Mouse (Mus musculus) embryo, embryonic 11.5 days (tissue): ENCODE measurements around the gene Rabgap1.

ENCODE experiments used
- DNase-seq: peaks from one replicate; pipeline ENCODE4 v3.0.0-alpha.2; 2012; ENCODE audit warnings: low read depth, low spot score

Rabgap1 gene

DNA sequence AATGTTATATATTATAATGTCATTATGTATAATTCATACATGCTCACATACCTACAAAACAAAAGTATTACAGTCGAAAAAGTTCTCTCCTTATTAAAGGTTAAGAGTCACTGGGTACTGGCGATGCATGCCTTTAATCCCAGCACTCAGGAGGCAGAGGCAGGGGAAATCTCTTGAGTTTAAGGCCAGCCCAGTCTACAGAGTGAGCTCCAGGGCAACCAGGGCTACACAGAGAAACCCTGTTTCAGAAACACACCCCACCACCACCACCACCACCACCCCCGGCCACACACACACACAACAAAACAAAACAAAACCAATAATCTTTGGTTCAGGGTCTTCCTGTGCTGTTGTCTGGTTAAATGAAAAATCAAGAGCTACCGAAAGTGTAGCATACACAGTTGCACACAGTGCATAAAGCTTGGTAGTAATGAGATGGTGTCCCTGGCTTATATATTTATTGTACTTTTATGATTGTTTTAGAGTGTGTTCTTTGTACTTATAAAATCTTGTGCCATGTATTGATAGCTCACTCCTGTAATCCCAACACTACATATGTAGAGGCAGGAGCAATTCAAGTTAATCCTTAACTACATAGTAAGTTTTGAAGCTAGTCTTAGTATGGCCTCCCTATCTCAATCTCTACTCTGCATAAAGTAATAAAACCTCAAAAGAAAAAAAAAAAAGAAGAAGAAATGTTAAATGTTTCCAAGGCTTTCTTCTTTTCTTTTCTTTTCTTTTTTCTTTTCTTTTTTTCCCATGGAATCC is 68.2 kb downstream of the Rabgap1 start:
- DNase-seq = no peak

DNA sequence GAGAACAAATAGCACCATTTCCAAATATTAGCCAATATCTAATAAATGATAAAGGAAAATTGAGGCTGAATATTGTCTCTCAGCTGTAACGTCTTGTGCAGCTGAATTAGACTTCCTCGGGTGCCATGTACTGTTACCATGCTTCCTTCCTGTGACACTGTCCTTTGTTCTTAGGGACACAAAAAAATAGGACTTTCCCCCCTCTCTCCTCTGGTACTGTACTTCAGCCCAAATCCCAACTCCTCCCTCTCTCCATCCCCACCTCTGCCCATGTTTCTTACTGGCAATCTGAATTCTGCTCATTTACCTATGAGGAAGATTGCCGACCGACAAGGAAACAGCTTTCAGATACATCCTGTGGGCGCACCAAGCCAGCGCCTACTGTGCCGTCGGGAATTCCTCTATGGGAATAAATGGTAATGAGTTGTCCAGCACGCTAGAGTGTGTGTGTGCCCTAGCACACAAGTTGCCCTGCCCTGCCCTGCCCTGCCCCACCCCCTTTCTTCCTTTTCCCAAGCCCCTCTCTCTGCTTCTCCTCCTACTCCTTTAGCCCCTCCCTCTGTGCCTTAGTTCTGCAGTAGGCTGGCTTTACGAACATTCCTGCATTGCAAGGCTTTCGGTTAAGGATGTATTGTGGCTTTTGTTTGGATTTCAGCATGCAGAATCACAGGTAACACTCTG is 73.1 kb downstream of the Rabgap1 start, which contains the start of gene Gpr21:
Gene Gpr21 (plus strand): TSS at position 303 of the 681 bp plus-strand sequence.
- peak; percentile 7 for DNase-seq

DNA sequence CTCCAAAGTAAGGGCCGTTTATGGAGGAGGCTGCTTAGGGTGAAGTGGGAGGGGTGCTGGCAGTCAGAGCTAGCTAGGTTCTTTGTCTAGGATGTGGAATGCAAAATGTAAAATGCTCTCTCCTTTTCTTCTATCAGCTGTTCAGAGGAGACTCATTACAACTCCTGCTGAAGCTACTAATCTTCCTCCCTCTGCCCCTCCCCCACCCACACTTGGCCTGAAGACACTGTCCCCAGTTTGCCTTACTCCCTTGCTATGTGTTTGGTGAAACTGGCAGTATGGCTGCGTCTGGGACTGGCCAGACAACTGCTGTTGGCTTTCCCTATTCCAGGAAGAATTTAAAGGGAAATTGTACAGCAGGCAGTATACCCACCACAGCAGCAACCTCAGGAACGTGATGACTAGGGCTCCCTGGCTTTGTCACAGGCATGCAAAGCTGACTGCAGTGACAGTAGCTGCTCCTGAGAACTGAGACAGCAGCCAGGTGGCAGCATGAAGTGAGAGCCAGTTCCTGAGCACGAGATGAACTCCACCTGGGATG is 73.9 kb downstream of the Rabgap1 start:
- no peak for DNase-seq

DNA sequence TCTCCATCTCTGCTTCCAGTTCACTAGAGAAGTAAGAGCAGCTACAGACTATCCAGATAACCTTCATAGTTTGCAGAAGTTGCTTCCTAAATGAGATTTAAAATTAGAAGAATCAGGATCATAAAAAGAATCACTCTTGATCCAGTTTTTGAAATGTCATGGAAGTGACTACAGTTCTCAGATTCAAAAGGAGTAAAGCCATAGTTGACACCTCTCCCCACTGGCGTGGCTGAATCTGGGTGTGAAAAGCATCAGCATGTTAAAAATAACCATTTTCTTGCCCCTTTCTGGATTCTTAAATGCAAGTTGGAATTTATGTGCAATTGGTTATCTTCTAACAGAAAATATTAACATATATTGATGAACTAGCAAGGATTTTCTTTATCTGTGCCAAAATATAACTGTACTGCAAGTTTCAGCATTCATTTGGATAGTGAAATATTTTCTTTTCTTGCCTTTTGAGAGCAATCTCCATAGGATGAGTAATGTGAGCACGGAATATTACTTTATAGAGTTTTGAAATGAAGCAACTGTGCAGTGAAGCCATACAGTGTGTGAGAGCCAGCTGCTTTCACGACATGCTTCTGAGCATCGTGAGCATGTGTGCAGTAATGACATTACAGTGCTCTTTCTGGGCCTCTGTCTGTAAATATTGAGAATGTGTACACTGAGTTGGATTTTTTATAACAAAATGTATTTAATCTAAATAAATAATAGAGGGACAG is 75.6 kb downstream of the Rabgap1 start:
- DNase-seq = no peak

DNA sequence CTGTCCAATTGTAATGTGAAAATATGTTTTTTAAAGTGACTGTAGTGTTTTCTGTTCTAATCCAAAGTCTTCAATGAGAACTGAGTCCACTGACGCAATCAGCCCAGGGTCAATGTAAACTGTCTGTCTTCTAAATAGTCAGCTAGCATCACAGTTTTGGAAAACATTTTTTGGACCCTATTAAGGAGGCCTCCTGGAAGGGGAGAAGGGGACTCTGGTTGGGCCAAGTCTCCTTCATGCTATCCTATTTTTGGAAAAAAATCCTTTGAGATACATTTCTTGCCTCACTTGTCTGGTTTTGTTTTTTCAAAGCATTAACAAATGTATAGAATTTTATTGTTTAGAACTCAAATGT is 76.2 kb downstream of the Rabgap1 start:
- no peak for DNase-seq

DNA sequence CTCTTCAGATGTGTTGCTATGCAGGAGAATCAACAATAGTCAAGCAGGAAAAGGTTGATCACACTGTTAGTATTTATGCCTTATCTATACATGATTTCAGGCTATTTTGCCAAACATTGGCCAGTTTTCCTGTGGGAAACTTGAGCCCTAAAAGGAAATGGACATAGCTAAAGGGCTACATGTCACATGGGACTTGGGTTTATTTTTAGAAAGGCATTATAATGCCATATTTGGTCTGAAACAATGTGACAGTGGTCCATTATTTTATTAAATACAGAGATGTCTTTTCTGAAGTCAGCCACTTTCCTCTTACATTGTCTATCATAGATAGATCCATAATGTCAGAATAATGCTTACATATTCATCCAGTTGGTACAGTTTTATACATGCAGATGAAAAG is 84.5 kb downstream of the Rabgap1 start:
- DNase-seq = no peak

DNA sequence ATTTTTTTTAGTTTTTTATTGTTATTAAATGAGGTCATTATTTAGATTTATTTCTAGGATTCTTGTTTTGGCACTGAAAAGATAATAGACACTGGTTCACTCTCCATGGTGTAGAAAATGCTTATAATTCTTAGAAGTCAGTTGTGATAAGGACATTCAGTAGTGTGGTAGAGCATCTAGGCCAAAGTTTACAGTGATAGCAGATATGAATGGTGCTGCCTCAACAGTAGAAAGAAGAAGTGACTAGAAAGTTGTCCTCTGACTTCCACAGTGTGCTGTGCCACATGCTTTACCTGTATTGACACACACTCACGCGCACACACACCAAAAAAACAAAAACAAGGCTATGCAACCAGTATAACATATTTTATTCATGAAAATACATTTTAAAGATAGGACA is 86.3 kb downstream of the Rabgap1 start:
- no peak for DNase-seq

DNA sequence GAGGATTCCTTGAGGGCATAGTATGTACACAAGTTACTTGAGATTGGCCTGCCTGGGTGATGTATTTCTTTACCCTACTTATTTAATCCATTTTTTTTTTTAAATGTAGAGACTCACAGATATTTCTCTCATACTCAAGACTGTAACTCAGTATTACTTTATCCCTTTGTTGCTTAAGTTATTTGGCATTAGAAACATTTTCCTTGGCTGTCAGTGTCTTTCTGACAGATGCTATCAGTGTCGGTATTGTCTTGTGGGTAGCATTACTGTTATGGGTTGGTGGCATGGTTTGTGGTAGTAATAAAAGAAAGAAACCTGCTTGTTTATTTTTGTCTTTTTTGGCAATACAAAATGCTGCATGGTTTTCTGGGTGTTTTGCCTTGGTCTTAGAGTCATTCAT is 87.7 kb downstream of the Rabgap1 start:
- DNase-seq = no peak

DNA sequence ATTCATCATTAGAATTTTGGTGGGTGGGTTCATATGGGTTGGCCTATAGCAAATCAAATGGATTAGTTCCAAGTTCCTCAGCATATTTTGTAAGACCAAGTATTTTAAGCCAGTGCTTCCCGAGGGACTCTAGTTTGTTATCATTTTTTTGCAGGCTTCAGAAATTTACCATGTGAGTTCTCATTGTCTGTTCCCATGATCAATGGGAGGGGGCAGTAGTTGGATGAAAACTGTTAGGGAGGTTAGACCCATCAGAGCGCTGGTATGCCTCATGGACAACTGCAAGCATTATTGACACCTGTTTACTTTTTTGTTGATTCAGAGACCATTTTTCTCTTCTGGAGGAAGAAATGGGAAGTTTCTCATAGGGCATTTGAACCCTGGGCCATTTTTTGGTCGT is 88.6 kb downstream of the Rabgap1 start:
- DNase-seq = no peak

DNA sequence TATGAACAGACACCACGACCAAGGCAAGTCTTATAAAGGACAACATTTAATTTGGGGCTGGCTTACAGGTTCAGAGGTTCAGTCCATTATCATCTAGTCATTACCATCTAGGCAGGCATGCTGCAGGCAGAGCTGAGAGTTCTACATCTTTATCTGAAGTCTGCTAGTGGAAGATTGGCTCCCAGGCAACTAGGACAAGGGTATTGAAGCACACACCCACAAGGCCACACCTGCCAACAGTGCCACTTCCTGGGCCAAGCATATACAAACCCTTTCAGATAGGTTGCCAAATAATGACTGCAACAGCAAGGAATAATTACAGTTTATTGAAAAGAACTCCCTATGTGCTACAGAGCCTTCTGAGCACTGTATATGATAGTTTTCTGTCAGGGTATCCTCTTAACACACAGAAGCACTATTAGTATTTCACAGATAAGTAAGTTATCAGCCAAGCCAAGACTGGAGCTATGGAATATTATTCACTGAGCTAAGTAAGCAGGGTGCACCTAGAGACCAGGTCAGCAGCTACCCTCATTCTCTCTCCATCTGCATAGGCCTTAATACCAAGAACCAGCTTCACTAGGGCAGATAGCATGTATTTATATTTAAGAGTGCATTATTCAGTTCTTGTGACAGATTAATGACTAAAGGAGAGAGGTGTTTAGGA is 106.4 kb downstream of the Rabgap1 start:
- no peak for DNase-seq

DNA sequence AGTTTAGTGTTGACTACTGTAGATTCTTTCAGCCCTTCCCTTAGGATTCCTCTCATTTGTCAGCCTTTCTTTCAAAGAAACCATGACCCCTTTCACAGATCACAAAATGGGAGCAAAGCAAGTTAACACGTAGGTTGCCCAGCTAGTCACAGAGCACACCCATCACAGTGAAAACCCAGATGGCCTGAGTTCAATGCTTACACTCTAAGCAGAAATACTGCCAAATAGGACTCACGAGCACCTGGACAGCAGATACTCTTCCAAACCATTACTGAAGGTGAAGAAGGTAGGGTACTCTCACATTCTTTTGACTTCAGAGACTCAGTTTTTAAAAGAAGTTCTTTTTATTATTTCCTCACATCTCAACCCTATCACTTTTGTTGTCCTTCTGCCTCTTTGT is 113.3 kb downstream of the Rabgap1 start:
- no peak for DNase-seq

DNA sequence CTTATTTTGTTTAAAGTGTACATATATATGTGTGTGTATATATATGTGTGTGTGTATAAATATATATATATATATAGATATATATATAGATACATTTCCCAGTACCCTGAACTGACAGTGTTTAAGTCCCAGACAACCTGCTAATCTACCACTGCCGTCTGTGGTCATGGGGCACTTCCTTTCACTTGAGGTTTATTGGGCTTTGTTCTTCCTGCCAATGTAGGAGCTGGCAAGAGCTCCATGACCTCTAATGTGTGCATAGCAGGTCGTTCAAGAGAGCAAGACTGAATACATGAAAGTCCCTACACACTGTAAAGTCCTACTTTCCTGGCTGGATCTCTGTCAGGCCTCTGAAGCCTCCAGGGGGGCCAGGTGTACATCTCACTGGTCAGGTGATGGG is 122.5 kb downstream of the Rabgap1 start:
- no peak for DNase-seq

DNA sequence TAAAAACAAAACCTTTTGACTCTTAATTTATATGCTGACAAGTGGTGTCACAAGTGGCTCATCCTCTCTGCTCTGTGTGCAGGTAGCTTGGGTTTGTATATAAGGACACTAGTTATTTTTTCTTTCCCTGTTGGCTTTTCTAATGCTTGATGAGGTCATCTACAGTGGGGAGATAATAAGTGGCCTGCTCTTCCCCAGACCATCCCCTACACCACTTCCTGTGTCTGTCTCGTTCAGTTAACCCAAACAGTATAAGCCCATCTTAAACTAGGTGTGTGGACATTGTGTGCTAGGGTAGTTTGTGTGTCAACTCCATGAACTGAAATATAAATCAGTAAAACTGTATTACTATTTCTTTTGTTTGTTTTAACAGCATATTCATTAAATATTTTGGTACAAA is 123.0 kb downstream of the Rabgap1 start:
- DNase-seq = no peak

DNA sequence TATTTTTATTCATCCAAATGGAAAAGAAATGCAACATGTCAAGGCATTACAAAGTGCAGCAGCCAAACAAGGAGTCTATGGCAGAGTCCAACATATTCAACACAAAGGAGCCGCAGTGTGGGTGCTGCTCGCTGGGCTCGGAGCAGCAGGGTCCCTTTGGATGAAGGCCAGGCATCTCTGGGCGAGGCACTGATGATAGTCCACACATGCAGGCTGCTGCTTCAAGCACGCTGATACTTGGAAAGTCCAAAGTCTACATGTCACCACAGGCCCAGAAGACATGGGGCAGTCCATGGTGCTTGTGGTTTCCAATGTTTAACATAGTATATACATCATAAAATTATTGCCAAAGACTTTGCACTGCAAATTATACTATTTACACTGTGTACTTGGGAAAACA is 126.8 kb downstream of the Rabgap1 start:
- no peak for DNase-seq

DNA sequence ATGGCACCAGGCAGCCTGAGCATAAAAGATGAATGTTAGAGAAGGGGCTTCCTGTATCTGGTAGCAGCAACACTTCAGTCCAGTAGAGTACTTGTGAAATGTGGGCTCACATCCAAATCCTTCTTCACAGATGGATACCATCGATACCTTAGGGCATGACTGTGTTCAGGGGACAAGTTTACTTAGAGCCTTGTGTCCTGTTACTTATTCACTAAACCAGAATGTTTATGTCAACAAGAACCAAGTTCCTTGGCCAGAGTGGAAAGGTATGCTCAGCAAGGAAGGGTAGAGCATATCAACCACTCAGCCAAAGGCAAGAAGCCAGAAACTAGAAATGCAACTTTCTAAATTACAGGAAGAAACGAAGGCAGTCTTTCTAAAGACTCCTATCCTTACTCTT is 127.6 kb downstream of the Rabgap1 start:
- no peak for DNase-seq

DNA sequence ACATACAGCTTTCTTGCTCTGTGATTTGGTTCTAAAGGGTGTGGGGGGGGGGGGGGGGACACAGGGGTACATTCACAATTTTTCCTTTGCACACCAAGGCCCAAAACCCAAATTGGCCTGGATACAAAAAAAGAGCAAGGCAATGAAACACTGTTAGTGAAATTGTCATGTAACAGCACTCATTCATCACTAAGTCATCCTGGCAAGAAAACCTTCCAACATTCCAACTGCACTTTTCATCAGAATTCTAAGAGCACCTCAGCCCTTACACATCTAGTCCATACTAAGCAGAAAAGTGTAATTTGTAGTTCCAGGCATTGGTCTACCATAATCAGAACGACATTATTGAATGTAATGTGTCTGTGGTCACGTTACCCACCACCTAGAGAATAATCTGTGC is 129.1 kb downstream of the Rabgap1 start:
- DNase-seq = no peak

DNA sequence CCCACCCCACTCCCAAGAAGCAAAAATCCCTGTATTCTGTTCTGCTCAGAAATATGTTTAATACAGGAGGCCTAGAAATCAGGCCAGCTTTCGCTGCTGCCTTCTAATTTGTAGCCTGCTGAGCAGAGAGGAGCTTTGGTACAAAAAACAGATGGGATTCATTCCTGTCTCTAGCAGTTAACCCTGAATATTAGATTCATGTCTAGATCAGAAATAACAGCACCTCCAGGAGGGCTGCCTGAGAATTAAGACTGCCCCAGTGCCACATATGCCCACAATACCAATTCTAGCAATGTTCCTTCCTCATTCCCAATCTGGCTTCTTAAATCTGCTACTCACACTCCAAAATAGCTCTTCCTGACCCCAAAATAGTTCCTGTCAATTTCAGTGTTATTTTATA is 133.6 kb downstream of the Rabgap1 start:
- no peak for DNase-seq

DNA sequence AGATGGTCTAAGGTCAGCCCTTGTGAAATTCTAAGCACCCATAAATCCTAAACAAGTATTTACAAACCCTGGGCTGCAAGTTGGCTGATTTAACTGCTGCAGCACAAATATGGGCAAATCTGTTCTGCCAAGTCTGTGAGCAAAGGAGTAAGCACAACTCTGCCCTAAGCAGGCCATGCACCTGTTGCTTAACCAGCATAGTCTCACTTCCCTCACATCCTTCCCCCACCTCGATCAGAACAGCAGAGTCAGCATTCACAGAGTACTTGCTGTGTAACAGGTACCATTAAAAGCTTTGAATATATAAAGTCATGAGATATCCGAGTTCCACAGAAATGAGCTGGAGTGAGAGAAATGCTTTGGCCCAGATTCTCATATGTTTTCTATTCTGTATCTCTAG is 135.1 kb downstream of the Rabgap1 start:
- DNase-seq = no peak

DNA sequence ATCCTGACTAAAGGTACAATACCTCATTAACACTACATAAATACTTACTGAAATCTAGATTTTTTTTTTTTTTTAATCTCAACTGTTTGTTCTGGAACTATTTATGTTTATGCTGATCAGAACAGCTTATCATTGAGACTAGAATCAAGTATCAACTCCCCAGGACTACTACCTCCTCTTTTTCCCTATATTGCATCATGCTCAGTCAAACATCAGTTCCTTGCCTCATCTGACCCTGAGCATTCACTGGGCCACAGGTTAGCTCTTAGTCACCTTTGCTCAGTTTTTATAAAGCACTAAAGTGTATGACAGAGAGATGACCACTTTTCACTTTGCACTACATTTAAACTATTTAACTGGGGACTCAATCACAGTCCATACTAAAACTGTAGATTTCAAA is 144.8 kb downstream of the Rabgap1 start:
- DNase-seq = no peak
